Mouse (Mus musculus) embryonic facial prominence, embryonic 11.5 days (tissue): ENCODE data around the gene 4933434E20Rik. TPM values are rescaled to one million over a fixed set of nuclear protein-coding genes. Genes with fewer than 3 reads are reported as not detected.

ENCODE experiments used
- ATAC-seq: fragments of 200-750 bp; cut with Nextera tagmentation; replicated peaks from 2 replicates; pipeline ENCODE4 v1.8.0; 2017; ENCODE audit warnings: low read depth; ENCODE audit not compliant: insufficient number of reproducible peaks, low FRiP score, low TSS enrichment
- DNase-seq: peaks from one replicate; pipeline ENCODE4 v3.0.0-alpha.2; 2015; ENCODE audit warnings: low spot score
- H3K27ac ChIP-seq: fragments of 300-500 bp; sonication (generic); replicated peaks from 2 replicates; pipeline ENCODE4 v1.5.1; 2014; ENCODE audit warnings: mild to moderate bottlenecking, low read depth, low read length, control low read depth
- H3K27me3 ChIP-seq: fragments of 300-500 bp; sonication (generic); 2 replicates; pipeline ENCODE4 v1.6.1; 2014; ENCODE audit warnings: mild to moderate bottlenecking, low read length, moderate library complexity, mixed read lengths; ENCODE audit not compliant: control insufficient read depth, insufficient read depth
- H3K36me3 ChIP-seq: fragments of 300-500 bp; sonication (generic); replicated peaks from 2 replicates; pipeline ENCODE4 v1.6.1; 2014; ENCODE audit warnings: low read depth, mild to moderate bottlenecking, low read length, moderate library complexity, mixed read lengths; ENCODE audit not compliant: control insufficient read depth, insufficient read depth
- H3K4me1 ChIP-seq: fragments of 300-500 bp; sonication (generic); 2 replicates; pipeline ENCODE4 v1.6.1; 2014; ENCODE audit warnings: low read length, mixed read lengths; ENCODE audit not compliant: control insufficient read depth, insufficient read depth
- H3K4me2 ChIP-seq: fragments of 300-500 bp; sonication (generic); 2 replicates; pipeline ENCODE4 v1.6.1; 2014; ENCODE audit warnings: low read depth, mild to moderate bottlenecking, control low read depth, low read length, moderate library complexity
- H3K4me3 ChIP-seq: fragments of 300-500 bp; sonication (generic); 2 replicates; pipeline ENCODE4 v1.5.1; 2014; ENCODE audit warnings: low read depth, low read length, control low read depth
- H3K9ac ChIP-seq: fragments of 300-500 bp; sonication (generic); replicated peaks from 2 replicates; pipeline ENCODE4 v1.6.1; 2014; ENCODE audit warnings: mild to moderate bottlenecking, control low read depth, low read length
- H3K9me3 ChIP-seq: fragments of 300-500 bp; sonication (generic); replicated peaks from 2 replicates; pipeline ENCODE4 v1.6.1; 2016; ENCODE audit warnings: mild to moderate bottlenecking, low read length, inconsistent platforms, mixed read lengths; ENCODE audit not compliant: control insufficient read depth
- WGBS: fragments of 180-500 bp; shearing (Covaris S2); extraction: QIAGEN DNeasy Blood & Tissue Kit; methylation state at CpG from one replicate; pipeline ENCODE4 v1.1.7; 2014; 5-methylcytosine and 5-hydroxymethylcytosine counted together
- polyA plus RNA-seq: library from polyadenylated mRNA; unstranded; fragments of >200 nt; fragmentation: Nextera tagmentation; extraction: Ambion mirVana; gene quantifications from 2 replicates; pipeline ENCODE4 v1.2.1, GENCODE M21; 2014

Gene 4933434E20Rik
- polyA plus RNA-seq, 1 experiment from 2014 or later: 176 TPM

- peak; percentile 99 for DNase-seq
- Histone ChIP-seq H3K9ac (peak within 1 kb of the TSS; percentile 86), H3K4me3 (peak within 1 kb of the TSS; percentile 89), H3K4me1 (0 out of 2 replicates have a peak, but pooled peaks cover 2% of the 10 kb centered on the region), H3K27ac (peak within 1 kb of the TSS; percentile 90), H3K36me3 (no peaks in the 10 kb centered on the region; the same call in 1 of the 2 replicates), H3K4me2 (peak within 1 kb of the TSS; percentile 59), H3K9me3 (no peaks in the 10 kb centered on the region), H3K27me3 (no peaks in the 10 kb centered on the region)
- ATAC-seq: peak; percentile 91
- under 1% methylated on average over 79 of the region's 81 CpGs for WGBS
Measured at GRCm38 (mm10) chr3:90052351-90053241, 1.2 kb downstream of the 4933434E20Rik start, which contains the start of gene Ubap2l. Ubap2l (minus strand) TSS chr3:90052628.

- no peak overlapping the region for H3K4me2 ChIP-seq
- peaks cover 3% of the 10 kb centered on the region for H3K36me3 ChIP-seq
- WGBS: 91% methylated on average over 6 of the region's 6 CpGs
Measured at GRCm38 (mm10) chr3:90061549-90061948, 10.1 kb downstream of the 4933434E20Rik start.

GRCm38 (mm10) chr3:90062539-90062938, 11.1 kb downstream of the 4933434E20Rik start:
- no peaks in the 10 kb centered on the region for H3K4me1 ChIP-seq
- 73% methylated on average over 2 of the region's 2 CpGs for WGBS
- H3K4me3 ChIP-seq: no peak overlapping the region
- DNase-seq (no peak), ATAC-seq (no peak)
- H3K36me3 ChIP-seq: peaks cover 3% of the 10 kb centered on the region
- H3K9me3 ChIP-seq: no peaks in the 10 kb centered on the region
- no peak overlapping the region for H3K9ac ChIP-seq
- H3K27me3 ChIP-seq: no peaks in the 10 kb centered on the region
- no peak overlapping the region for H3K27ac ChIP-seq
- H3K4me2 ChIP-seq: no peak overlapping the region

More at GRCm38 (mm10) chr3:90061549-90061948, 10.1 kb downstream of the 4933434E20Rik start:
- H3K27me3 ChIP-seq: no peaks in the 10 kb centered on the region
- H3K4me3 ChIP-seq: no peak overlapping the region
- H3K4me1 ChIP-seq: no peaks in the 10 kb centered on the region
- no peak overlapping the region for H3K9ac ChIP-seq
- DNase-seq (no peak), ATAC-seq (no peak)
- H3K27ac ChIP-seq: no peak overlapping the region
- H3K9me3 ChIP-seq: no peaks in the 10 kb centered on the region

GRCm38 (mm10) chr3:90064383-90064782, 12.9 kb downstream of the 4933434E20Rik start:
- ATAC-seq (no peak), DNase-seq (no peak)
- Histone ChIP-seq H3K4me2 (no peak overlapping the region), H3K27ac (no peak overlapping the region), H3K9ac (no peak overlapping the region), H3K27me3 (no peaks in the 10 kb centered on the region), H3K4me3 (no peak overlapping the region), H3K4me1 (no peaks in the 10 kb centered on the region), H3K9me3 (no peaks in the 10 kb centered on the region), H3K36me3 (peaks cover 3% of the 10 kb centered on the region)
- WGBS: 86% methylated on average over 3 of the region's 3 CpGs

GRCm38 (mm10) chr3:90065553-90065952, 14.1 kb downstream of the 4933434E20Rik start:
- H3K27ac ChIP-seq: no peak overlapping the region
- no peak overlapping the region for H3K4me3 ChIP-seq
- H3K9ac ChIP-seq: no peak overlapping the region
- WGBS: 70% methylated on average over 3 of the region's 3 CpGs
- no peaks in the 10 kb centered on the region for H3K9me3 ChIP-seq
- peaks cover 3% of the 10 kb centered on the region for H3K36me3 ChIP-seq
- no peaks in the 10 kb centered on the region for H3K4me1 ChIP-seq
- DNase-seq: peak; percentile 68
- no peak for ATAC-seq
- no peaks in the 10 kb centered on the region for H3K27me3 ChIP-seq
- H3K4me2 ChIP-seq: no peak overlapping the region

GRCm38 (mm10) chr3:90067851-90068250, 16.4 kb downstream of the 4933434E20Rik start:
- H3K4me1 ChIP-seq: no peaks in the 10 kb centered on the region
- no peak overlapping the region for H3K27ac ChIP-seq
- H3K36me3 ChIP-seq: no peaks in the 10 kb centered on the region
- no peak overlapping the region for H3K9ac ChIP-seq
- H3K9me3 ChIP-seq: no peaks in the 10 kb centered on the region
- H3K27me3 ChIP-seq: no peaks in the 10 kb centered on the region
- DNase-seq: no peak
- ATAC-seq: no peak
- 84% methylated on average over 4 of the region's 4 CpGs for WGBS
- H3K4me3 ChIP-seq: no peak overlapping the region
- no peak overlapping the region for H3K4me2 ChIP-seq

- H3K4me2 ChIP-seq: no peak overlapping the region
- no peaks in the 10 kb centered on the region for H3K9me3 ChIP-seq
- H3K27me3 ChIP-seq: no peaks in the 10 kb centered on the region
- no peak overlapping the region for H3K4me3 ChIP-seq
- no peak for DNase-seq
- H3K9ac ChIP-seq: no peak overlapping the region
- no peaks in the 10 kb centered on the region for H3K4me1 ChIP-seq
- WGBS: 70% methylated on average over 7 of the region's 7 CpGs
- H3K36me3 ChIP-seq: no peaks in the 10 kb centered on the region
- ATAC-seq: no peak
- no peak overlapping the region for H3K27ac ChIP-seq
Measured at GRCm38 (mm10) chr3:90069688-90070087, 18.3 kb downstream of the 4933434E20Rik start.

GRCm38 (mm10) chr3:90072294-90072693, 20.9 kb downstream of the 4933434E20Rik start, which contains the start of gene Tpm3:
Tpm3 (plus strand) TSS chr3:90072649.
- DNase-seq (no peak), ATAC-seq (no peak)
- WGBS: 69% methylated on average over 4 of the region's 4 CpGs
- no peak within 1 kb of the TSS for H3K9ac ChIP-seq
- no peaks in the 10 kb centered on the region for H3K27me3 ChIP-seq
- H3K4me1 ChIP-seq: no peaks in the 10 kb centered on the region
- no peaks in the 10 kb centered on the region for H3K9me3 ChIP-seq
- no peak within 1 kb of the TSS for H3K27ac ChIP-seq
- H3K36me3 ChIP-seq: no peaks in the 10 kb centered on the region
- no peak within 1 kb of the TSS for H3K4me2 ChIP-seq
- no peak within 1 kb of the TSS for H3K4me3 ChIP-seq
